Mouse (Mus musculus): ENCODE data around the gene Hist1h2ad. TPM values are rescaled to one million over a fixed set of nuclear protein-coding genes. Genes with fewer than 3 reads are reported as not detected.

The Hist1h2ad gene
- polyA plus RNA-seq, 1 experiment: 1.8 TPM

Other genes starting within 250 kb of the Hist1h2ad start
- gene Zfp322a, start 205.2 kb upstream of the Hist1h2ad start, polyA plus RNA-seq (2012; ENCODE audit: low replicate concordance): 0.23 and 1.0 TPM in 2 replicates
- gene Abt1, start 150.5 kb upstream of the Hist1h2ad start, polyA plus RNA-seq (2012; ENCODE audit: low replicate concordance): 4.0 and 4.7 TPM in 2 replicates
- 0.12 and 0.15 TPM in 2 replicates for gene Btn1a1, start 108.5 kb upstream of the Hist1h2ad start, polyA plus RNA-seq (2012; ENCODE audit: low replicate concordance)
- not detected in 2 replicates for gene Btn2a2, start 85.5 kb upstream of the Hist1h2ad start, polyA plus RNA-seq (2012; ENCODE audit: low replicate concordance)
- 22.4 and 24.1 TPM in 2 replicates for gene Hist1h4h, start 43.3 kb upstream of the Hist1h2ad start, polyA plus RNA-seq (2012; ENCODE audit: low replicate concordance)
- gene Hist1h2af, start 40.5 kb upstream of the Hist1h2ad start, polyA plus RNA-seq (2012; ENCODE audit: low replicate concordance): 1,274 and 2,101 TPM in 2 replicates
- gene Hist1h3g, start 39.0 kb upstream of the Hist1h2ad start, polyA plus RNA-seq (2012; ENCODE audit: low replicate concordance): 9.7 and 27.2 TPM in 2 replicates
- gene Hist1h2bh, start 31.0 kb upstream of the Hist1h2ad start, polyA plus RNA-seq (2012; ENCODE audit: low replicate concordance): 2.6 and 2.9 TPM in 2 replicates
- gene Hist1h3f, start 30.3 kb upstream of the Hist1h2ad start, polyA plus RNA-seq (2012; ENCODE audit: low replicate concordance): 7.8 and 13.9 TPM in 2 replicates
- gene Hist1h4f, start 22.7 kb upstream of the Hist1h2ad start, polyA plus RNA-seq (2012; ENCODE audit: low replicate concordance): 39.6 and 48.6 TPM in 2 replicates
- gene Hist1h1d, start 21.1 kb upstream of the Hist1h2ad start, polyA plus RNA-seq (2012; ENCODE audit: low replicate concordance): 0.89 and 1.4 TPM in 2 replicates
- 12.2 and 20.5 TPM in 2 replicates for gene Hist1h3e, start 12.0 kb upstream of the Hist1h2ad start, polyA plus RNA-seq (2012; ENCODE audit: low replicate concordance)
- gene Hist1h2ae, start 3.2 kb upstream of the Hist1h2ad start, polyA plus RNA-seq (2012; ENCODE audit: low replicate concordance): 20.4 and 37.8 TPM in 2 replicates
- 19.7 and 30.7 TPM in 2 replicates for gene Hist1h2bg, start 3.0 kb upstream of the Hist1h2ad start, polyA plus RNA-seq (2012; ENCODE audit: low replicate concordance)
- 15.2 and 20.1 TPM in 2 replicates for gene Hist1h2bf, start 185 bp upstream of the Hist1h2ad start, polyA plus RNA-seq (2012; ENCODE audit: low replicate concordance)
- 1.1 and 5.4 TPM in 2 replicates for gene Hist1h3d, start 1.4 kb downstream of the Hist1h2ad start, polyA plus RNA-seq (2012; ENCODE audit: low replicate concordance)
- 21.9 and 50.4 TPM in 2 replicates for gene Hist1h4d, start 7.2 kb downstream of the Hist1h2ad start, polyA plus RNA-seq (2012; ENCODE audit: low replicate concordance)
- 1.7 and 2.0 TPM in 2 replicates for gene Hist1h2be, start 46.7 kb downstream of the Hist1h2ad start, polyA plus RNA-seq (2012; ENCODE audit: low replicate concordance)
- 6.8 and 18.7 TPM in 2 replicates for gene Hist1h1e, start 48.2 kb downstream of the Hist1h2ad start, polyA plus RNA-seq (2012; ENCODE audit: low replicate concordance)
- 1.7 and 2.0 TPM in 2 replicates for gene Hist1h2ac, start 109.6 kb downstream of the Hist1h2ad start, polyA plus RNA-seq (2012; ENCODE audit: low replicate concordance)
- gene Hist1h2bc, start 109.8 kb downstream of the Hist1h2ad start, polyA plus RNA-seq (2012; ENCODE audit: low replicate concordance): 3.1 and 3.3 TPM in 2 replicates
- not detected in 2 replicates for gene Hist1h1t, start 121.4 kb downstream of the Hist1h2ad start, polyA plus RNA-seq (2012; ENCODE audit: low replicate concordance)
- gene Hist1h4c, start 124.1 kb downstream of the Hist1h2ad start, polyA plus RNA-seq (2012; ENCODE audit: low replicate concordance): 3.9 and 4.0 TPM in 2 replicates
- 5.0 and 7.1 TPM in 2 replicates for gene Hfe, start 136.5 kb downstream of the Hist1h2ad start, polyA plus RNA-seq (2012; ENCODE audit: low replicate concordance)
- 13.0 and 32.3 TPM in 2 replicates for gene Hist1h1c, start 164.4 kb downstream of the Hist1h2ad start, polyA plus RNA-seq (2012; ENCODE audit: low replicate concordance)
- gene Hist1h3c, start 171.2 kb downstream of the Hist1h2ad start, polyA plus RNA-seq (2012; ENCODE audit: low replicate concordance): 4.9 and 12.8 TPM in 2 replicates
- 14.4 and 31.0 TPM in 2 replicates for gene Hist1h2bb, start 172.4 kb downstream of the Hist1h2ad start, polyA plus RNA-seq (2012; ENCODE audit: low replicate concordance)
- gene Hist1h2ab, start 176.7 kb downstream of the Hist1h2ad start, polyA plus RNA-seq (2012; ENCODE audit: low replicate concordance): 39.8 and 47.5 TPM in 2 replicates
- gene Hist1h3b, start 177.9 kb downstream of the Hist1h2ad start, polyA plus RNA-seq (2012; ENCODE audit: low replicate concordance): 4.5 and 16.4 TPM in 2 replicates
- gene Hist1h4b, start 182.6 kb downstream of the Hist1h2ad start, polyA plus RNA-seq (2012; ENCODE audit: low replicate concordance): 7.2 and 8.6 TPM in 2 replicates
- gene Hist1h4a, start 186.8 kb downstream of the Hist1h2ad start, polyA plus RNA-seq (2012; ENCODE audit: low replicate concordance): 40.2 and 48.3 TPM in 2 replicates
- gene Hist1h3a, start 188.0 kb downstream of the Hist1h2ad start, polyA plus RNA-seq (2012; ENCODE audit: low replicate concordance): 0.45 and 5.1 TPM in 2 replicates
- 1.2 and 1.7 TPM in 2 replicates for gene Hist1h1a, start 189.3 kb downstream of the Hist1h2ad start, polyA plus RNA-seq (2012; ENCODE audit: low replicate concordance)
- not detected in 2 replicates for gene Trim38, start 195.5 kb downstream of the Hist1h2ad start, polyA plus RNA-seq (2012; ENCODE audit: low replicate concordance)
- gene Slc17a2, start 232.6 kb downstream of the Hist1h2ad start, polyA plus RNA-seq (2012; ENCODE audit: low replicate concordance): not detected in 2 replicates